Mouse (Mus musculus): ENCODE measurements around the gene Kat7.

Gene Kat7

DNA sequence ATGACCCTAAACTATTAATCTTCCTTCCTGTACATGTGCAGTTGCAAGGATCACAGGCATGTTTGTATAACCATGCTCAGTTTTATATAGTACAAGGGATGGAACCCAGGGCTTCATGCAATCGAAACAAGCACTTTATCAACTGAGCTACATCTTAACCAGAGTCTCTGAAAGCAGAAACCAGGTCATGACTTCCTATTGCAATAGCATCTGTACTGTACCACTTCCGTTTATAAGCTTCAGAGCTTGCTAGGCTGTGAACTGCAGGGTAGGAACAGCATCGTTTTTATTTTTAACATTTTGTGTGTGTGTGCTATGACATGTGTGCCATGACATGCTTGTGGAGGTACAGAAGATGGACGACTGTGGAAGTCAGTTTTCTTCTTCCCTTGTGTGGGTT lies 23.2 kb upstream of the Kat7 start:
- DNase-seq: no peak

DNA sequence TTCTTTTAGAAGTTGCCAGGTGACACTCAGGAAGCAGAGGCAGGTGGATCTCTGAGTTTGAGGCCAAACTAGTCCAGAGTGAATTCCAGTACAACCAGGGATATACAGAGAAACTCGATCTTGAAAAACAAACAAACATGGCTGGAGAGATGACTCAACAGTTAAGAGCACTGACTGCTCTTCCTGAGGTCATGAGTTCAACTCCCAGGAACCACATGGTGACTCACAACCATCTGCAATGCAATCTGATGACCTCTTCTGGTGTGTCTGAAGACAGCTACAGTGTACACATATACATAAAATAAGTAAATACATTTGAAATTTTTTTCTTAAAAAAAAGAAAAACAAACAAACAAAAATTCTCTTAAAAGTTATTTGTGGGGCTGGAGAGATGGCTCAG lies 20.6 kb upstream of the Kat7 start:
- no peak for DNase-seq

- DNase-seq: no peak
Observed at GRCm38 (mm10) chr11:95328629-95329028, 18.6 kb upstream of the Kat7 start.

- no peak for DNase-seq
Observed at GRCm38 (mm10) chr11:95326243-95326642, 16.2 kb upstream of the Kat7 start.

GRCm38 (mm10) chr11:95325832-95326231 lies 15.8 kb upstream of the Kat7 start:
- no peak for DNase-seq

GRCm38 (mm10) chr11:95324181-95324580 lies 14.1 kb upstream of the Kat7 start:
- no peak for DNase-seq

- no peak for DNase-seq
Observed at GRCm38 (mm10) chr11:95320010-95320409, 10.0 kb upstream of the Kat7 start.

- no peak for DNase-seq
Observed at GRCm38 (mm10) chr11:95319506-95319905, 9.5 kb upstream of the Kat7 start.

- DNase-seq: no peak
Observed at GRCm38 (mm10) chr11:95318116-95318515, 8.1 kb upstream of the Kat7 start.

DNA sequence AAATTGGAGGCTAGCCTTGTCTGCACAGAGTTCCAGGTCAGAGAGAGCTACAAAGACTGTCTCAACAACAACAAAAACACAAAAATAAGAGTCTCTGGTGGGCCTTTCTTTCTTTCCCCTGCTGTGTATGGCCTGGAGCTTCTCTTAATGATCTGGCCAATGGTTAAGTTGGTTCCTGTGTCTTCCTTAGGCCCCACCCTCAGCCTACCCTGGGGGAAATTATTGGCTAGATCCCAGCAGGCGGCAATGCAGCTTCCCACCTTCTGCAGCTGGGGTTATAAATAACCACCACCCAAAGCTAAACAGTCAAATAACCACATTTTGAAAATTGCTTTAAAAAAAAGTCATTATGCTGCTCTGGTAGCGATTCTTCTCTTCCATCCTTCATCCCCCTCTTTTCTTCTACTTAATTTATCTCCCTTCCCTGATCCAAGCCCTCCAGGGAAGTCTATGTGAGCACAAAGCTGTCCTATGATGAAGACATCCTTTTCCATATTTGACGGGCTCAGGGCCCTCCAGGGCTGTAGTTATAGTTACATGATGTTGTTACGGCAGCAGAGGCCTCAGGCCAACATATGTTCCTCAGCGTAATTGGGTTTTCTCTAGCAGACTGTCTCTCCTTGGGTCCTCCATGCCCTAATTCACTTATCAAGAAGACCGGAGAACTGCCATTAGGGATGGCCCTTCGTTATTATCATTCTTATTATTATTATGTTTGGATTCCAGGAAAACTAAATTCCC lies 5.3 kb upstream of the Kat7 start:
- DNase-seq: no peak

GRCm38 (mm10) chr11:95311425-95311807 lies 1.4 kb upstream of the Kat7 start:
- DNase-seq: no peak

DNA sequence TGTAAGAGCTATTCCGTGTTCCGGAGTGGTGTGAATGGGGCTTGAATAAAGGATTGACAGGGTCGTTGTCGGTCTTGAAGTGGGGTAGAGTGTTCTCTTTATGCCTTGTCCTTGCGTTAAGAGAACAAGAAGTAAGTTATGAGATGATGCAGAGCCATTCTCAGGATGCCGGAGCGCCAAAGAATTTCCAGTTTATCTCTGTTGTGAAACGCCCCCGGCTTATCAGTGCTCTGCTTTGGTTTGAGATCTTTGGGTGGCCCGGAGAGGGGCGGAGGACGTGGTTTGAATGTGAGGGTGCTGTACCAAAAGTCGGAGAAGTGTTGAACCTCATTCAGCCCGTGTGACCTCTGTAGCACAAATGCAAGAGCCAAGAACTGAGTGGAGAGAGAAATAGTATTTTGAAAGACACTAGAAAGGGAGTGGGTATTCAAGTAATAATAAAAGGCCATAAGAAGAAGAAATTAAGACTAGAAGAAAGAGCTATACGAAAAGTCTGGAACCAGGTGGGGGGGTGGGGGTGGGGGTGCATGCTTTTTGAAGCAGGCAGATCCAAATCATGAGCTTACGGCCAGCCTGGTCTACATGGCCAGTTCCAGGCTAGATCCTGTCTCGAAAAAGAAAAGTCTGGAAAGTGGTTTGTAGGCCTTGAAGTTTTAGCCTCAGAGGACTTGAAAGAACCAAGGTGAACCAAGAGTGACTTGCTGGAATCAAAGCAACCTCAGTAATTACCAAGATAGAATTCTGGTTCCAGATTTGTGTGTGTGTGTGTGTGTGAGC lies 790 bp upstream of the Kat7 start:
- peak in 1 of 2 experiments; percentile 27 for DNase-seq

DNA sequence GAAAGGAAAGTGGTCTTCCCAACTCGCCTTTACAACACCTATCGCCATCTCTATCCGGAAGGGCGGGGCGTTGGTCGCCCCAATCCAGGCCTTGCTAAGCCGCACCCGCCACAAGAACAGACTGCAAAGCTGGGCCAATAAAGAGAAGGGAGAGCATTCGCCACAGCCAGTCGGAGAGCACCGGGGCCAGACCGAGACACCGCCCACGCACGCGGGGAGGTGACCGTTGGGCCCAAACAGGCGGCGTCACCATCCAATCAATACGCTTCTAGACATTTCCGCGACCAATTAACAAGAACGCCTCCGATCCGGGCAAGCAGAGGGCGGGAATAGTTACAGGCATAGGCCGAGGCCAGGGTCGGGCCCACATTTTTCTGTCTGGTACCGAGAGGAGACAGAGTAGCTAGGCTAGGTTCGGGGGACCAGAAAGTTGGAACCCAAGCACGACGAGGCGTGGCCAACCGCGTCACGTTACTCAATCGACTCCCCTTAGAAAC lies 488 bp downstream of the Kat7 start:
- DNase-seq: peak; percentile 96 to 98

- no peak for DNase-seq
Observed at GRCm38 (mm10) chr11:95307526-95307925, 2.5 kb downstream of the Kat7 start.

- DNase-seq: no peak
Observed at GRCm38 (mm10) chr11:95305600-95305999, 4.4 kb downstream of the Kat7 start.

DNA sequence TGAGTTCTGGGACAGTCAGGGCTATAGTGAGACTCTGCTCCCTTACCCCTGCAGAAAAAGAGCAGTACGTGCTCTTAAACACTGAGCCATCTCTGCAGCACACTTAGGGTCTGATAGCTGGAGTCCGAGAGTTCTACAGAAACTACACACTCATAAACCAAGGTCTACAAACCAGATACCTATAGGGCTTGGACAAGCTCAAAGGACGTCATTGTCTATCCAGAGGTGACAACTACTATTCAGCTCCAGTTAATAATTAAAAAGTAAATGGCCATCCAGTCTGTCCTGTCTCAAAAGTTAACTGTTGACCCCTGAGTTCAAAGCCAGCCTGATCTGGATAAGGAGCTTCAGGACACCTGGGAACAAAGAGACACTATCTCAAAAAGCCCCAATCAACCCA lies 8.3 kb downstream of the Kat7 start:
- DNase-seq: no peak

DNA sequence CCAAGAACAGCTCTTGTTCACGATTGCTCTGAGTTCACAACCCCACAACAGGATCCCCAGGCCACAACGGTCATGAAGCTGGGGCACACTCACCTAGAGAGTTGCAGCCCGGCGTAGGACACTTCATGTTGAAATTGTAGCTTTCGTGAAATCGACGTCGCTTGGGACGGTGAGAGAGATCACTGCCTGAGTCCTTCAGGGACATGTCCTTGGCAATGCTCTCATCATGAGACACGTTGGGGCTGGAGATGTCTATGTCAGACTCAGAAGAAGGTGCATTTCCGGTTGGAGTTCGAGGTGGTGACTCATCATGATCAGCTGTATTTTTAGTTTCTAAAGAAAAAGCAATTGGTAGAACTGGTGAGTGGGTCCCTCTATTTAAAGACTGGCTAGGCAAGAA lies 10.2 kb downstream of the Kat7 start:
- DNase-seq: no peak

- no peak for DNase-seq
Observed at GRCm38 (mm10) chr11:95298146-95298545, 11.9 kb downstream of the Kat7 start.

DNA sequence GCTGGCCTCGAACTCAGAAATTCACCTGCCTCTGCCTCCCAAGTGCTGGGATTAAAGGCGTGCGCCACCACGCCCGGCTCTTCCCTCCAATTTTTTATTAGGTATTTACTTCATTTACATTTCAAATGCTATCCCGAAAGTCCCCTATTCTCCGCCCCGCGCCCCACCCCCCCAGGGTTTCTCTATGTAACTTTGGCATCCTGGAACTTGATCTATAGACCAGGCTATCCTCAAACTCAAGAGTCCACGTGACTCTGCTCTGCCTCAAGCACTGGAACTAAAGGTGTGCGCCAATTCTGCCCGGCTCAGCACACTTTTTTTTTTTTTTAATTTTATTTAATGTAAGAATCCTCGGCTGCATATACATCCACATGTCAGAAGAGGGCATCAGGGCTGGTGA lies 14.3 kb downstream of the Kat7 start:
- DNase-seq: no peak

DNA sequence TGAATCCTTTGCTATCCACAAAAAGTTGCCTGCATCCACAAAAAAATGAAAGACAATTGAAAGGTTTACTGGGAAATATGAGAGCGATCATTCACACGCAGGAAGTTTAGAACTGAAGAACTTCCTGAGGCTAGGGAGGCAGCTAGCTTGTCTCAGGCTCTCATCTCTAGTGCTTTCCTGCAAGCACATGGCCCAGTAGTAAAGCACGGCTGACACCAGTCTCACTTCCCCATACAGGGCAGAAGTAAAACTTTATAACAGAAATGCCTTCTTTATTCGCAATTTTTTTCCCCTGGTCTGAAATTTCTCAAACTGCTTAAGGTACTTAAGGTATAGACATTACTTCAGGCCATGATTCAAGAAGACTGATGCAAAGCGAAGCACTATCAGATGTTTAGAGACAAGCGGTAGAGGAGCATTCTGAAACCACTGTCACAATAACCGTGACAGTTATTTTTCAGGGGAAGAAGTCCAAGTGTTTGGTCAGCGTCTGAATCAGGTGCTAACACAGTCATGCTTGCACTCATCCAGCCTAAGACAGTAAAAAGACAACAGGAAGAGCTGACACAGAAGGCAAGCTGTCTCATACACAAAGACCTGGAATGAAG lies 16.9 kb downstream of the Kat7 start:
- no peak for DNase-seq

- no peak for DNase-seq
Observed at GRCm38 (mm10) chr11:95291998-95292397, 18.0 kb downstream of the Kat7 start.

- peak; percentile 53 to 64 for DNase-seq
Observed at GRCm38 (mm10) chr11:95282331-95282730, 27.7 kb downstream of the Kat7 start.

GRCm38 (mm10) chr11:95279061-95279659 lies 30.9 kb downstream of the Kat7 start:
- DNase-seq: no peak
